Mouse (Mus musculus): ENCODE results near the gene Tsc22d1.

Tsc22d1 gene

DNA sequence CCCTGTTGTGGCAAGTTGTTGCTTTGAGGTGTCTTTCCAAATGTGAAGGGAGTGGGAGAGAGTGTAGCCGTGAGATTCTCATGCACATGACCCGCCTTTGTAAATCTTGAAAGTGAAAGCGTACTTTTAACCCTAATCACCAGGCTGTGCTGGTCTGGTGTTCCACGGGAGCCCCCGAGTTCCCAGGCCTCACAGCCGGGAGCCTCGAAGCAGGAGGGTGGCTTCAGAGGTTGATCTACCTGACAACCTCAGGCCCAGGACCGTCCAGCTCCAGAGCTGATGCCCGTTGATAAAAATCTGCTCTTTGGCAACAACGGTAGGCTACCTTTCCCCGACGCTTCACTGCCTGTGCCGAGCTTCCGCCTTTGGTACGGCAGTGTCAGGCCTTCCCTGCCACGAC, 72.8 kb downstream of the Tsc22d1 start:
- no peak for DNase-seq (ENCODE audit: low spot score)

DNA sequence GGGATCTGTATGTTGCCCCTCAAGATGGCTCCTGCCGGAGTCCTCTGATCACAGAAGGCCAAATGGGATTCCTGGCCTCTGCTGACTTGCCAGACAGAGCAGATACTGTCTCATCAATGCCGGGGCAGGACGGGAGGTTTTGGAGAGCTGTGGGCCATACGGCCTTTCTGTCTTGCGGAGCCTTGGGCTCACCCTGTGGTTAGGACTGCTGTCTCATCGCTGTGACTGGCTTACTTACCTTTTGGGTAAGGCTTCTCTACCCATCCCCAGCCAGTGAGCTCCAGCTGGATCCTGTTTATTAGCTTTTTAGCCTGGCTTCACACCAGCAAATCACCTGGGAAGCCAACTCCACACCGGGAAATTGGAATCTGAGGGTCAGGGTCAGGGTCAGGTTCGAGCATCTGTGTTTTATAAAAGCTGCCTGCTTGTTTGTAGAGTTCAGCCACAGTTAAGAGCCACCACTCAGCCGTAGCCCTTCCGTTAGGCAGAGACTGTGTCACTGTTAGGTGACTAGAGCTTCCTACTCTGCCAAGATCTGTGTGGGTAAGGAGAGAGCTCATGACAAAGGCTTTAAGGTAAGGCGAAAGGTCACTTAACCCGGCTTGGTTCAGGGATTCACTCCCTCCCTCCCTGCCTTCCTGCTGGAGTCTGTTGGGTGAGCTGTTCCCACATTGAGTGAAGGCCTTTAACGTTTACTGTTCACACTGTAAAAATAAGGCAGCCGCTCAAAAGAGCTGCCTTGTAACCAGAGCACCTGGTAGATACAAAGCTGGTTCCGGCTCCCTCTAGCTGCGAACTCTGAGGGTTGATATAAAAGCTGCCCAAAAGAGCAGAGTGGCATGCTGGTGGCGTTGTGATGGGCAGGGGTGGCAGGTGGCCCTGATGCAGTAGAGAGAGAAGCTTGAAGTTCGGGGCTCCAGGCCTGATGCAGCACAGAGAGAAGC, 73.6 kb downstream of the Tsc22d1 start:
- DNase-seq (ENCODE audit: low spot score) = no peak

DNA sequence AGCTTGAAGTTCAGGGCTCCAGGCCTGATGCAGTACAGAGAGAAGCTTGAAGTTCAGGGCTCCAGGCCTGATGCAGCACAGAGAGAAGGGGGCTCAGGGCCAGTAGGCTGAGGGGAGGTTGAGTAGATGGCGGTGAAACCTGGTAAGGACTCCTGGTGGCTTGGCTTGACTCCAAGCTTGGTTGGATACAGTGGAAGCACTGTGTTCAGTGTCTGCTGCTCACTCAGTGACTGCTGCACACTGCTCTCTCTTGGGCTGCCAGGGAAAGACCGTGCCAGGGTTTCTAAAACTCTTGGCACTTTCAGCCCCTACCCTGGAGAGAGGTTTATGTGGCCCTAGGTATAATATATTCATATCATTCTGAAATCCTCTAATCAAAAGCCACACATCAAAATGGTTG, 74.4 kb downstream of the Tsc22d1 start:
- DNase-seq (ENCODE audit: low spot score) = no peak

DNA sequence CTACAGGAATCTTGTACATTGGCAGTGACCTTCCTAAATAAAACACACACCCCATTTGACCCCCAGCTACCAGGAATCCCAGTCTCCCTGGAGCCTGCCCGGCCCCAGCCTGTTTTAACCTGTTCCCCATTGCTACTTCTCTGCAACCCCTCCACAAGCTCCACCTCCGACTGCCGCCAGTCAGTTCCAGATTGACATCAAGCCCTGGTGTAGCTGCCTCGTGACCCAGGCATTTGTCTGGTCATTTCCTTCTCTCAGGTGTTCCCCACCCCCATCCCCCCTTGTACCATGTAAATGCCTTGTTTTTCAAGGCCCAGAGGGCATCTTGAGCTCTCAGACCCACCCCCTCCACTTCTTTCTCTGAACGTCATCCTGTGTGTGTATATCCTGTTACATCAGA, 80.3 kb downstream of the Tsc22d1 start:
- DNase-seq (ENCODE audit: low spot score) = no peak

DNA sequence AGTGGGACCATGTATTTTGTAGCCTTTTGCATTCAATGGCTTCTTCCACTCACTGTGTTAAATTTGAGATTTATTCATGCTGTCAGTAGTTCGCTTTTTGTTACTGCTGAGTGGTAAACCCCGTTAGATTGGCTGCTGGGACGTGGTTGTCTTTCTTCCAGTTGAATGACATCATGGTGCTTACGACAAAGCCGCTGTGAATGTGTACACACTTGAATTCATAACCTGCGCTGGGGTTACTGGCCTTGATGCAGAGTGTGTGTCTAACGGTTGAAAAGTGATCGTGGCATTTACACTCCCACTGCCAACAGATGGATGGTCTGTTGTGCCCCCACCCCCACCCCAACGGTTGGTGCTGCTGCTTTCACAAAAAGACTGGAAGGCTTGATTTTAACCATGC, 82.4 kb downstream of the Tsc22d1 start:
- no peak for DNase-seq (ENCODE audit: low spot score)

DNA sequence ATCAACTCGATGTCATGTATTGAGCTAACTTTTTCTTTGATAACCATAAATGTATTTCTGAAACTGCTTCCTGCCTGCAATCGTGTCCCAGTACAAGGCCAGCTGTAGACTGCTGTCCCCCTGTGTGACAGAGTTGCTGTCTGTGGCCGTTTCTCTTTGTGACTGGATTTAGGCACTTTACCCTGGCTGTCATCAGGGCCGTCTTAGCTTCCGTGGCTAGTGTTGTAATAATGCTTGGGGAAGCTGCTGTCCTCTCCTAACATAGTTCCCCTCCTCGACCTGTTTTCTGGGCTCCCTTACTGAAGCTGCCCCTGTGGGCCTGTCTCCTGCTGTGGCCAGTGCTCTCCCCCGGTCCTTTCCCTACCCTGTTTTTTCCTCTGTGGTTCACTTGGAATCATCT, 83.4 kb downstream of the Tsc22d1 start:
- DNase-seq (ENCODE audit: low spot score) = no peak

DNA sequence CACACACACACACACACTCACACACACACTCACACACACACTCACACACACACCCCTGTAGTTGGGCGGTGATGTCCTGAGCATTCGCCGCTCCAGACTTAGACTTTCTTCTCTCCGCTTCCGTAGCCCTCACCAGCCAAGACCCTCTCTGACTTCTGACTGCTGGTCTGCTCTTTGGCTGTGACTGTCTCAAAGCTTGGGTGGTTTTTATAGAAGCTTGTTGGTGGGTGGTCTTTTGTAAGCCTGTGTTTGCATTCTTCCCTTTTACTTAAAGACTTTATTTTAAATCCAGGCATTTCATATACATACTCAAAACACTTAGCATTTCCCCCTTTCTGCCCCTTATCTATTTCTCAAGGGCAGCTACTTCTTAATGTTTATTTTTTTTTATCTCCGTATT, 84.7 kb downstream of the Tsc22d1 start:
- no peak for DNase-seq (ENCODE audit: low spot score)

DNA sequence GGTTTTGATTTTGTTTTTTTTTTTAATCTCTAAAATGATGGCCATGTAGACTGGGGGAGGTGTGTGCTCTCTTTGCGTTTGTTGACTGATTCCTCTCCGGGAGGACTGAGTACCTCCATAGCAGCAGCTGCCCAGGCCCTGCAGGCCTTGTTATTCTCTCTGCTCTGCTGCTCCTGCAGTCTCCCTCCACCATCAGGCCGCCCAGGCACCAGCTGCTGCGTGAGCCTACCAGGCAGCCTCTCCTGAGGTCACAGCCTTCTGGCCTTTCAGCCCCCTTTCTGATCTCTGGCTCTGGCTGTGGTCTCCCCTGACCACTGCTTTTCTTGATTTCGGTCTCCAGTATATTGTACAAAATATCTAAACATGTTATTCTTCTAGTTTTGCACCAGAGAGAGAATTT, 85.3 kb downstream of the Tsc22d1 start:
- DNase-seq (ENCODE audit: low spot score) = no peak

DNA sequence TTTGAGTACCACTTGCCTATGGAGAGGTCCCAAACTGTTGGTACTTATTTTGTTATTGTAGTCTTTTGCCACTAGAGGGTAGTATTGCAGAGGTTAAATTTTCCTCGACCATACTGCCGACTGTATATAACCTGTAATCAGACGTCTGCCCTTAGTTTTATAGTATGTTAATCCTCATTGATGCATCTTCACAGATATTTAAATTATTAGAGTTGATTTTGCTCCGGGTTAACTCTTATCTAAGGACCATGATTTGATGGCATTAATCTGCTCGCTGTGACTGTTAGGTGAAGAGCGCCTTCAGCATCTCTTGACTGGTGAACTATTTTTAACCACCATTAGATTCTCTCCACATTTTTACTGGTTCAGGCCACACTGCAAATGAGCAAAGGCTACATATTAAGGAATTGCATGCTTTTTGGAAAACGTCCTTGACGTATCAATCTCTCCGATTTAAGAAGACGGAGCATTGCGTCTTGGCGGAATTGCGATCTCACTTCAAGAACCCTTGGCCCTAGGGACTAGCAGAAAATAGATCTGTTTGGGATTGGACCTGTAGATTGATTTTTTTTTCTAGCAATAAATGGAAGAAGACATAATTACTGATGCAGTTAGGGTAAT, 88.6 kb downstream of the Tsc22d1 start:
- DNase-seq (ENCODE audit: low spot score) = peak; percentile 75

DNA sequence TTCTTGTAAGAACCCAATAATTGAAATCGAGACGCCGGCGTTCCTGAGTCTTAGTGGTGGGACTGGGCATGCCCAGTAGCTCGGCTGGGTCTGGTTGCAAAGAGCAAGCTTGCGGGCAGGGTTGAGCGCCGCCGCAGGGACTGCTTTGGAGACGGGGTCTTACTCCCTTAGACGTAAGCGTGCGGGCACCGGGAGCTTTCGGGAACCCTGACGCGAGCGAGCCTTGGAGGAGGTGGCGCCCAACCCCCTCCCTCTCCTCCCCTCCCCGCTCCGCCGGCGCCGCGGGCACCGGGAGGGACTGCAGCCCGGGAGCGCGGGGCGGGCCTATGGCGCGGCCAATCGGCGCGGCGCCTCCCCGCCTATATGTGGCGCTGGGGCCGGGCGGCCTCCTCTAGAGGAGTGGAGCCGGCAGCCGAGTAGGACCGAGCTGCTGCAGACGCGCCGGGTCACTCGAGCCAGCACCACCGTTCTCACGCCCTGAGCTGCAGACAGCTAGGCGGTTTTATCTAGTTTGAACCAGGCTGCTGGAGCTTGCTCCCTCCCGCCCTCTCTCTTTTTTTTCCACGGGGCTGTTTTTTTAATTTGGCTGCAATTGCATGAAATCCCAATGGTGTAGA, 89.5 kb downstream of the Tsc22d1 start:
- peak; percentile 94 for DNase-seq (ENCODE audit: low spot score)

DNA sequence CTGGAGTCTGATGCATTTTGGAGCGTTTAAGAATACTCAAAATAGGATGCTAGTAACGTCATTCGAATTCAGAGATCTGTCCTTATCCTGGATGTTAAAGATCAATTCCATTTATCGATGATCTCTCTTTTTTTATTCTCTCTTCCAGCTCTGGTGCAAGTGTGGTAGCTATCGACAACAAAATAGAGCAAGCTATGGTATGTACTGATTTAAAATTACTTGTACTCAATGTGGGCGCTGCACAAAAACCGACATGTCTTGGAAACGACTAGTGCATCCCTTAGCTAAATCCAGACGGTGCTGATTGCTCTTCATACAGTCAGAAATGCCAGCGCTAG, 90.3 kb downstream of the Tsc22d1 start:
- DNase-seq (ENCODE audit: low spot score) = no peak

DNA sequence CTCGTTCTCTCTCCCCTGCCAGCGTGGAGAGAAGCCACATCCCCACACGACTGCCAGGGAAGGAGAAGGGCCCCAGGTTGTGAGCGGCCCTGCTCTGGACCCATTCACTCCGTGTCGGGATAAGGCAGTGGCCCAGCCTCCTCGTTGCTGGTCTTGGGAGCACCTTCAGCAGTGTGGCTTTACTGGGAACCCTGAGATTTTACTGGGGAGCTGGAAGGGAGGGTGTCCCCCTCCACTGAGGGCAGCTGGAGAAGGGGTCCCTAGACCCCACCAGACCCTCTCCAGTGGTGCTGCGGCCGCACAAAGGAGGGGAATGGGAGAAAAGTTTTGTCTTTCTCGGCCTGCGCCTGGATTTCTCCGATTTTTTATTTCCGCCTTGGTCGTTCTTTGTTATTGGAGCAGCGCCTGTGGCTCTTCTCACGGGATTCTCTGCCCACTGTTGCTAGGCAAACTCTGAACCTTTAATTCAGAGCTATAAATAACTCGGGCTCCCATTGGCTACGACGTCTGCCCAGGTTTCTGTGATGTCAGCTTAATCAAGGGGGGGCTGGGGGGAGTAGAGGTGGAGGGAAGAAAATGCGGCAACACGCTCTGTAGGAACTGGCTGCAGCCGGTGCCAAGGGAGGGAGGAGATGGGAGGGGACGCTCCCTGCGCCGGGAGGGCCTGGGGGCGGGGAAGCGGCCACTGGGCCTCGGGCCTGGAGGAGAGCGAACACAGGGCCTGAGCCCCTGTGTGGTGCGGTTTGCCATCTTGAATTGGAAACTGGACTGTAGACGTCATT, 90.9 kb downstream of the Tsc22d1 start:
- peak; percentile 90 for DNase-seq (ENCODE audit: low spot score)

DNA sequence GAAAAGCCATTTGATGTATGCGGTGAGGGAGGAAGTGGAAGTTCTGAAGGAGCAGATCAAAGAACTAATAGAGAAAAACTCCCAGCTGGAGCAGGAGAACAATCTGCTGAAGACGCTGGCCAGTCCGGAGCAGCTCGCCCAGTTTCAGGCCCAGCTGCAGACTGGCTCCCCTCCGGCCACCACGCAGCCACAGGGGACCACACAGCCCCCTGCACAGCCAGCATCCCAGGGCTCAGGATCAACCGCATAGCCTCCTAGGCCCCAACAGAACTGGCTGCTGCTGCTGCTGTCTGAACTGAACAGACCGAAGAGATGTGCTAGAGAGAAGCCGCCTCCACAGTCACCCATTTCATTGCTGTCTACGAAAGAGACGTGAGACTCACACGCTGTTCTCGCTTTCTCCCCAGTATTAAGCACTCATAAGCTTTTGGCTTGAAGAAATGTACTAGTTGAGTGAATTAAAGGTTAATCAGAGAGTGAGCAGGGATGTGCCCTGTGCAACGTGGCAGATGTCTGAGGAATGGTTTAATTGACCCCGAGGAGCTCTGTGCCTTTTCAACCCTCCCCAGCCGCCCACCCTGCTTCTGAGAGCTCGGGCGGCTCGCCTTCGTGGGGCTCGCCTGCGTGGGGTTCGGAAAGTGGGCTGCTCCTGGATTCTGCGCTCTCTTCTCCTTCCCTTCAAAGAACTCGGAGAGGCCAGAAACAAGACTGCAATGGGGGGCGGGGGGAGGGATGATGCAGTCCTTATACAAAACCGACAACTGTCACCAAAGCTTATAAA, 91.9 kb downstream of the Tsc22d1 start:
- DNase-seq (ENCODE audit: low spot score) = no peak

DNA sequence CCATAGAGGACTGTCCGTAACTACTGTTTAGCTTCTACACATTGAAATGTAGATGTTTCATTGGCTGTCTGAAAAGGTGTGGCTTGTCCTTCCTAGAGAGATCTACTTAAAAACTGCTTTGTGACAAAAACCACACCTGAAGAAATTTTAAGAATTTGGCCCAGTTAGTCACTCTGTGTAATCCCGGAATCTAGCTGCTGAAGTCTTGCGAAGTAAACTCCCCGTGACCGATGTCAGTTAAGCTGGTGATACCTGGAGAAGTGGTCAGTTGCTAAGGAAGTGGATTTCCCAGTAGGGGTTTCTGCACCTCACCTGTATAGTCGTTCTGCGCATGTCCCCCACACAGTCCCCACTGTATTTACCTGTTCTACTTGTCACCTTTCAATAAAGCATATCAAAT, 92.6 kb downstream of the Tsc22d1 start:
- no peak for DNase-seq (ENCODE audit: low spot score)

DNA sequence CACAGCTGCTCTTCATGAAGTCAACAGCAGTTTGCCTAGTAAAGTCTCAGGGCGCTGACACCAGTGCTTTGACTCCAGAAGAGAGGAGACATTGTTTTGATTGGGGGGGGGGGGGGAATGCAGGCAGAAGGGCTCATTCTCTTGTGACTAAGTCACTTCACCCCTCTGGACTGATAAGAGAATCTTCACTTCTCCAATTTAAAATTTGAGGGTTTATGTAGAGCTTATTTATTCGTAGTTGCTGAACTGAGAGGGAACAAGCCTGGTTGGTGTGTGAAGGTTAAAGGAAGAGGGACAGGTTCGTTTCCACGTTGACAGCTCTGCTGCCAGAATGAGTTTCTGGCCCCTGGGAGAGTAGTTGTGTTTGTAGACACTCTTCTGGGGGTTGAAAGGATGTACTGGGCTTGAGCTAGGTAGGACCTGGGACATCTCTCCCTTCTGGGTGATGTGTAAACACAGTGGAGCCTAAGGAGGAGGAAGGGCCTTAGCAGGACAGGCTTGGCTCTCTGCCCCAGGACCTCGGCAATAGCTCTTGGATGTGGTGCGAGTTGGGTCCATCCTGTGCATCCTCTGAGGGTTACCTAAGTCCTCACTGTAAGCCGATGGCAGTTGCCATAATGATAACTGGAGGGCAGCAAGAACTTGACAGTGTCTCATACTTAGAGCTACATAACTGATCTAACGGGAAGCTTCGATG, 93.2 kb downstream of the Tsc22d1 start:
- no peak for DNase-seq (ENCODE audit: low spot score)

DNA sequence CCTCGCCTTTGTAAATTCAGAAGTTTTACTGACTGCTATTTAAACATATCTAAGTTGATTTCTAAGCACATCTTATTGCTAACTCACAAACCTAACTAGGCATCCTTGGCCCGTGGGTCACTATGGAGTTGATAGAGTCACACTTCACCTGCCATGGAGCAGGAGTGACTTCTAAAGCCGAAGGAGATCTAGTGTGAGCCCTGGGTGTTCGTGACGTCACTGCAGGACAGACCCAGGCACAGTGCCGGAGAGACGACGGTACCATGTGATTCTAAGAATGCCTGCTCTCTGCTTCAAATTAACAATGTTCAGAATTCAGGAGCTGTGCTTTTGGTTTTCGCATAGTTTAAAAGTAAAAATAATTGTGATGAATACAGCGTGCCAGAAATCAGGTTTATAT, 93.9 kb downstream of the Tsc22d1 start:
- DNase-seq (ENCODE audit: low spot score) = no peak

DNA sequence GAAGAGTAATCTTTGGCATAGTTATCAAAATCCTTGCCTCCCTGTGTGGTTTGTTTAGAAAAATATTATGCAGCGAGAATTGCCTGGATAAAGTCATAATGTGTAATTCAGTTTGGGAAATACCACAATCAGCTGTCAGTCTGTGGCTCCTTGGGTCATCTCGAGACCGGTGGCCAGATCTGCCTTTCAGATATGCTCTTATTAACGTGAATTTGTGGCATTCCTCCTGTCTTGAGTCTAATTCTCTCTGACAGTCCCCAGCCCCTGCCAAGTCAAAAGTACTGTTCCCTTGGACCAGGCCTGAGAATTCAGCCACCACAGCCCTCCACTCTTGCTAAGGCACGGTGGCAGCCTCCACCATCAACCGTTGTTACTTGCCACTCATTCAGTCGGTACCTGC, 97.2 kb downstream of the Tsc22d1 start:
- no peak for DNase-seq (ENCODE audit: low spot score)

DNA sequence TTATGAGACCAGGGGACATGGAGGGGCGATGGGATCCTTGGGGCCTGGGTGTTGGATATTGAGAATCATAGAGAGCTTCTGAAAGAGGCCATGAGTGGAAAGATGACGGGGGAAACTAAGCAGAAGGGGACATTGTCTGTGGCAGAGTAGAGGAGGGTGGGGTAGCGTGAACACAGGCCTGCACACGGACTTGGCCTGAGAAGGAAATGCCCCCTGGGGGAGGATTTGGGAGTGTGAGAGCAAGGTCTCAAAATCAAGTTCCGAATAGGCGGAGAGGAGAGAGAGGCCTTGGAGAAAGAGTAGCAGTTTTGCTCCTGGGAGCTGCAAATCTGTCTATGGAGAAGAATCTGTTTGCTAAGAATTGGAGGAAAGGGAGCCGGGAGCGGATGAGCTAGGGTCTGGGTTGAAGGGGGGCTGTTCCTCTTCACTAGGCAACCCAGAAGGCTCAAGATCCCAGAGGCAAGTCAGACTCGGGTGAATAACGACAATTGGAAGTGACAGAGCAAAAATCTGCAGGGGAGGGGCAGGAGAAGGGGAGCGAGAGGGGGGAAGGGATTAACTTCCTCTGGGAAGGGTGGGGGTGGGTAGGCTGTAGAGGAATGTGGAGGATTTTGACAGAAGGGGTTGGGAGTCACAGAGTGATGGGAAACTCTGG, 98.8 kb downstream of the Tsc22d1 start:
- no peak for DNase-seq (ENCODE audit: low spot score)

DNA sequence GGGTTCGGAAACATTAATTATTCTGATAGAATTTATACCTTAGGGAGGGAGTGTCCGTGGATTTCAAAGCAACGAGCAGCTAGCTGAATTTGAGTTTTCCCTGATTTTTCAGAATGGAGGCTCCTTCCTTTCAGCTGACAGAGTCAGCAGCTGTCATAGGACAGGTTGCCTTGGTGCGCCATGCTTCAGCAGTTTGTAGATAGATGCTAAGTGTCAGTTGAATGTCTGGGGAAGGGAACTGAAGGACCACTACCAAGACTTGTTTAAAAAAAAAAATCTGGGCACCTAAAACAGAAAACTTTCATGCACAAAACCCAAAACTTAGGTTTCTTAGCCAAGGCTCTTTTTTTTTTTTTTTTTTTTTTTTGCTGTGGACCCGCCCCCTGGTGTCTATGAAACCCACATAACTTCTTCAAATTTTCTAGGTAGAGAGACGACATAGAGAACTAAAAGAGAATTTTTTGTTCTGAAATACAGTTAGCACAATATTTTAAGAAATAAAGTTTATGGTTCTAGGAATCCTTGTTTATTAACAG, 99.4 kb downstream of the Tsc22d1 start:
- no peak for DNase-seq (ENCODE audit: low spot score)

DNA sequence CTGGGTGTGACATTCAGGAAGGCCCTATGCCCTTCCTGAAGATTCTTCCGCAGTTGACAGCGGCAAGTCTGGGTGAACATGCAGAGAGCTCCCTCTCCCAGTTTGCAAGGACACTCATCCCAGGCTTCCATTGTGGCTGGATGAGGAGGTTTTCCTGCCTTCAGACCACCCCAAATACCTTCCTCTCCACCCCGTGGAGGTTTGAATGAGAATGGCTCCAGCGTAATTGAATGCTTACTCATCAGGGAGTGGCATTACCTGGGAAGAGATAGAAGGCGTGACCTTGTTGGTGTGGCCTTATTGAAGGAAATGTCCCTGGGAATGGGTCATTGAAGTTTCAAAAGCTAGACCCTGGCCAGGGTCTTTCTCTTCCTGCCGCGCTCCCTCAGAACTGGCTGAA, 100.9 kb downstream of the Tsc22d1 start:
- DNase-seq (ENCODE audit: low spot score) = no peak

All from lung, postnatal 25 days (tissue).